Mouse (Mus musculus) brain, embryonic 14.5 days (tissue): ENCODE measurements at regions not wholly inside any gene's neighbourhood (a gene's known extent, or its start where the extent isn't known, plus 50 kb on each side); places are given as distances from the start of the nearest gene placed in this dataset.

Experiments
- CTCF ChIP-seq: fragments of 200-500 bp; IDR thresholded peaks from 2 replicates; pipeline ENCODE4 v1.5.1; 2012; ENCODE audit warnings: inconsistent platforms, mild to moderate bottlenecking, moderate library complexity, borderline replicate concordance; ENCODE audit not compliant: insufficient read depth, insufficient read length; ENCODE audit errors: extremely low read depth
- POLR2A ChIP-seq: fragments of 200-500 bp; IDR thresholded peaks from 2 replicates; pipeline ENCODE4 v1.6.1; 2012; ENCODE audit warnings: mild to moderate bottlenecking, inconsistent platforms, borderline replicate concordance; ENCODE audit not compliant: poor library complexity, insufficient read depth, insufficient read length, severe bottlenecking; ENCODE audit errors: extremely low read depth

- TF ChIP-seq POLR2A (no peak), CTCF (no peak)
Observed at GRCm38 (mm10) chr11:31540816-31541215, 130.9 kb downstream of the Bod1 start.
